Mouse (Mus musculus) 416B (cell line): ENCODE data around the gene Afap1.

Experiments used
- DNase-seq: peaks from one replicate; pipeline ENCODE4 v3.0.0; 2011; ENCODE audit warnings: low read depth

Gene Afap1

GRCm38 (mm10) chr5:36041236-36041562, 148.1 kb downstream of the Afap1 start:
- no peak for DNase-seq

DNA sequence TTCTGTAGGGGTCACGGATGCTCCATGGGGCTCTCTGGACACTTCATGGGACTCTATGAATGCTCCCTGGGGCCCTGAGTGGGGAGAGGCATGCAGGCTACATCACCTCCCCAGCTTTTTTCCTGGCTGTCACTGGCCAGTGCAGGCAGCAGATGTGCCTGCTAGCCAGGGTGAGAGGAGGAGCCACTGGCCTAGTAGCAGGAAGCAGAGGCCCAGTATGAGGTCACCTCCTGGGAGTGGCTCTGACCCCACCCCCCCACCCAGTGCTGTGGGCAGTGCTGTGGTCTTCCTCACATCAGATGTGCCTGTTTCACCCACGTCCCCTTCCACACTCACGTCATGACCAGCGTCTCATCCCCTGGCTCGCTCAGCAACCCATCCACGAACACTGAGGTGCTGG, 148.6 kb downstream of the Afap1 start:
- peak; percentile 6 for DNase-seq

GRCm38 (mm10) chr5:36043154-36043553, 150.0 kb downstream of the Afap1 start:
- no peak for DNase-seq
